Mouse (Mus musculus): ENCODE data around the gene Srpk1. TPM values are rescaled to one million over a fixed set of nuclear protein-coding genes. Genes with fewer than 3 reads are reported as not detected.

Gene Srpk1
- polyA plus RNA-seq, 1 experiment: 26.6 TPM

DNA sequence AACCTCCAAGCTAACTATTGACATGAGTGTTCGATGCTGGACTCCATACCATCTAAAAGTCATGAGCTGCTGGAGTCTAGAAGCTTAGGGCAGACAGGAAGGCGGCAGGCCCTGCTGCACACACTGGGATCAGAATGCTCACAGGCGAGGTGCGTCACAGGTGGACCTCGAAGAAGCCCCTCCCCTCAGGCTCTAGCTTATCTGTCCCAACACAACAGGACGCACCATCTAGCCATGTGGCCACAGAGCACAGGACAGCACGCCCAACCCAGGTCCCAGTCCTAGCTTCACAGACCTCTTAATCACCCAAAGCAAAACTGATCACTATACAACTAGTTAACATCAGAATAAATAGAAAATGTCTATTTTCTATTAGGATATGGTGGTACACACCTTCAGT is 4.4 kb downstream of the Srpk1 start:
- DNase-seq (ENCODE audit: low read depth, low spot score): no peak
- 77% methylated on average over 7 of the region's 7 CpGs for WGBS

DNA sequence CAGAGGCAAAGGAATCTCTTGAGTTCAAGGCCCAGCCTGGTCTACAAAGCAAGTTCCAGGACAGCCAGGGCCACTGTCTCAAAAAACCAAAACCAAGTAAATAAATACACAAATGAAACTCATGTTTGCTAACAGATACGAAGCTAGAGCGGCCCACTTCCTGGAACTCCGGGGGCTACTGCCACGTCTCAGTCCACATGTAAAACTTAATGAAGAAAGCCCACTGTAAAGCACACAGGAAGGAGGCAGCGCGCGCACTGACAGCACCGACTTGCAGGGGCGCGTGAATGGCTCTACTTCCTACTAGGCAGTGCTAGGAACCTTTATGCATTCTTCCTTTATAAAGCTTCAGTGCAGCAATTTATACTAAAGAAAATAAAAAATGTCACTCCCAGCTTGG is 4.9 kb downstream of the Srpk1 start:
- WGBS: 77% methylated on average over 10 of the region's 10 CpGs
- DNase-seq (ENCODE audit: low read depth, low spot score): no peak

GRCm38 (mm10) chr17:28615332-28615731 is 7.2 kb downstream of the Srpk1 start:
- WGBS: 87% methylated on average over 4 of the region's 4 CpGs
- no peak for DNase-seq (ENCODE audit: low read depth, low spot score)

GRCm38 (mm10) chr17:28613096-28613495 is 9.4 kb downstream of the Srpk1 start:
- DNase-seq (ENCODE audit: low read depth, low spot score): no peak
- 83% methylated on average over 6 of the region's 6 CpGs for WGBS

- DNase-seq (ENCODE audit: low read depth, low spot score): no peak
- WGBS: 68% methylated on average over 2 of the region's 2 CpGs
Measured at GRCm38 (mm10) chr17:28612603-28613002, 9.9 kb downstream of the Srpk1 start.

DNA sequence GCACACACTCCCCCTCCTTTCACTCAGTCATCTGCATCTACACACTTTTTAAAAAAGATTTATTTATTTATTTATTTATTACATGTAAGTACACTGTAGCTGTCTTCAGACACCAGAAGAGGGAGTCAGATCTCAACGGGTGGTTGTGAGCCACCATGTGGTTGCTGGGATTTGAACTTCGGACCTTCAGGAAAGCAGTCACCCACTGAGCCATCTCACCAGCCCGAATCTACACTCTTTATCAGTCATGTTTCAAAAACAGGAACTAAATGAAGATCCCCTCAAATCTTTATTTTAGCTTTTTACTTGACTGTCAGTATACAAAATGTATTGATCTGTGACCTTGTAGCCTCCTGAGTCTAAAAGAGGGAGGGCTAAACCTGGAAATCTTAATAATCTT is 13.0 kb downstream of the Srpk1 start:
- no peak for DNase-seq (ENCODE audit: low read depth, low spot score)
- 44% methylated on average over 3 of the region's 3 CpGs for WGBS

DNA sequence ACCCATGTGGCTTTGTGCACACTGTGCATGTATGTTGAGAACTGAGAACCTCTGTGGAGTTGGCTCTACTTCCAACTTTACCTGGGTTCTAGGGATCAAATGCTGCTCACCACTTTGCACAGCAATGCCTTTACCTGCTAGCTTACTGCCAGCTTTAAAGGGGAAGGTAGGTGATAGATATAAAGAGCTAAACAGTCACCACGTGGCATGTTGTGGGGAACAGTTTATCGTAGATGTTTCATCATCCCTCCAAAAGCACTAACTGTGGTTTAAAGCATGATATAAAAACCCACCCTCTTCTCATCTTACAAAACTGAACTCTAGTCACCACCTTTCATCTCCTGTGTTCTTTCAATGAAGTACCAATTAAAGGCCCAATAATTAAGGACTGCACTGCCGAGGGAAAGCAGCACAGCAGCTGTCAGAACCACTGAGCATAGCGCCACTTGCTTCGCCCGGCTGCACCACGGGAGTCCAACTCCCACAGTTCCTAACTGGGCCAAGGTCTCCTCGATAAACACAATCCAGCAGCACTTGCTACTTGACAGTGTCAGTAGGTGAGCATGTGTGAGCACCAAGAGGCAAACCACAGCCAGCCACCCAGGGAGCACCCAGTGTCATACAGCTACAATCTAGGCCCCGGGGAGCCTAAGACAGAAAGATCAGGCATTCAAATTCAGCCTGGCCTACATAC is 20.8 kb downstream of the Srpk1 start:
- 86% methylated on average over 9 of the region's 9 CpGs for WGBS
- DNase-seq (ENCODE audit: low read depth, low spot score): no peak

DNA sequence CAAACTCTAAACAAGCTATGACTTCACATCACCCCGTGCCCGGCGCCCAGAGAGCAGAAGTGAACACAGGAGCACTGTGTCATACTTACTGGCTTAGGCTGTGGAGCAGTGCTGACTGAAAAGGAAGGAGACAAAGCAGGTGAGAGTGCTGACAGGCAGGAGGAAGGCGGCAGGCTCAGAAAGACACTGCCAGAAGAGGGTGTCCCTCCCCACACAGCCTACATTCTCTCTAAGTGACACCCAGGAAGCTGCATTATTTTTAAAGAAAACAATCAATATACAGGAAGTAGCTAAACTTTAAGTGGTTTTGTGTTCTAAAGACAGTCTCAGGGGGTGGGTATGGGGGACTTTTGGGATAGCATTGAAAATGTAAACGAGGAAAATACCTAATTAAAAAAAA is 21.7 kb downstream of the Srpk1 start:
- 78% methylated on average over 5 of the region's 5 CpGs for WGBS
- DNase-seq (ENCODE audit: low read depth, low spot score): no peak

GRCm38 (mm10) chr17:28593965-28594364 is 28.5 kb downstream of the Srpk1 start:
- 54% methylated on average over 4 of the region's 4 CpGs for WGBS
- no peak for DNase-seq (ENCODE audit: low read depth, low spot score)

- DNase-seq (ENCODE audit: low read depth, low spot score): peak; percentile 39
- WGBS: 10% methylated on average over 4 of the region's 4 CpGs
Measured at GRCm38 (mm10) chr17:28592998-28593397, 29.5 kb downstream of the Srpk1 start.

GRCm38 (mm10) chr17:28591476-28591875 is 31.0 kb downstream of the Srpk1 start:
- WGBS: 91% methylated on average over 5 of the region's 5 CpGs
- no peak for DNase-seq (ENCODE audit: low read depth, low spot score)

- DNase-seq (ENCODE audit: low read depth, low spot score): no peak
- WGBS: 80% methylated on average over 3 of the region's 3 CpGs
Measured at GRCm38 (mm10) chr17:28590596-28590995, 31.9 kb downstream of the Srpk1 start.

GRCm38 (mm10) chr17:28588591-28588990 is 33.9 kb downstream of the Srpk1 start:
- no peak for DNase-seq (ENCODE audit: low read depth, low spot score)
- WGBS: 46% methylated on average over 2 of the region's 2 CpGs

GRCm38 (mm10) chr17:28586509-28586908 is 36.0 kb downstream of the Srpk1 start:
- WGBS: 51% methylated on average over 3 of the region's 3 CpGs
- no peak for DNase-seq (ENCODE audit: low read depth, low spot score)

DNA sequence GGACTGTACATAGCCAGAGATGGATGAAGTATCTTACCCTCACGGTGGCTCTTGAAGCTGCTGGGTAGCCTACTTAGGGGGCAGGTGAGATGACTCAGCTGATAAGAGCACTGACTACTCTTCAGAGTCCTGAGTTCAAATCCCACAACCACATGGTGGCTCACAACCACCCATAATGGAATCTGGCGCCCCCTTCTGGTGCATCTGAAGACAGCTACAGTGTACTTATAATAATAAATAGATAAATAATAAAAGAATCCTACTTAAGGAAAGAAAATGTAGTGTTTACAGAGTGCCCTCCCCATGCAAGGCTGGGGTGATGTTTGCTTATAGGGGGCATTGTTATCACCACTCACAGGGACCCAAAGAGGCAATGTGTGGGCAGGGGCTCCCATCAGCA is 41.5 kb downstream of the Srpk1 start:
- DNase-seq (ENCODE audit: low read depth, low spot score): no peak
- WGBS: 60% methylated on average over 2 of the region's 2 CpGs

DNA sequence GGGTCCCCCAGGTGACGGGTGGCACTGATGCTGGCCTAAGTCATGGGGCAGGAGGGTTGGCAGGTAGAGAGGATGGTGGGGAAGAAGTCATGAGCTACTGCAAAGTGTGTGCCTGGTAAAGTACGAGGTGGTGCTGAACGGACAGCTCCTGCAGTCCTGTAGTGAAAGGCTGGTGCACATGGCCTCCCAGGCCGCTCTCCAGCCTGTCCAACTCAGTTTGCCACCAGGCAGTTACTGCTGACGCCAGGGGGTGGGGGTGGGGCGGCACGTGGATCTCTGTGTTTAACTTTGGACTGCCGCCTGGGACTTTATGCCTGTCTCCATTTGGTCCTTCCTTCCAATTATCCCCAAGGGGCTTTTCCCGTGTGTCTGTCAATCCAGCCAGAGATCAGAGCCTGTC is 42.1 kb downstream of the Srpk1 start:
- 3% methylated on average over 9 of the region's 9 CpGs for WGBS
- DNase-seq (ENCODE audit: low read depth, low spot score): no peak

DNA sequence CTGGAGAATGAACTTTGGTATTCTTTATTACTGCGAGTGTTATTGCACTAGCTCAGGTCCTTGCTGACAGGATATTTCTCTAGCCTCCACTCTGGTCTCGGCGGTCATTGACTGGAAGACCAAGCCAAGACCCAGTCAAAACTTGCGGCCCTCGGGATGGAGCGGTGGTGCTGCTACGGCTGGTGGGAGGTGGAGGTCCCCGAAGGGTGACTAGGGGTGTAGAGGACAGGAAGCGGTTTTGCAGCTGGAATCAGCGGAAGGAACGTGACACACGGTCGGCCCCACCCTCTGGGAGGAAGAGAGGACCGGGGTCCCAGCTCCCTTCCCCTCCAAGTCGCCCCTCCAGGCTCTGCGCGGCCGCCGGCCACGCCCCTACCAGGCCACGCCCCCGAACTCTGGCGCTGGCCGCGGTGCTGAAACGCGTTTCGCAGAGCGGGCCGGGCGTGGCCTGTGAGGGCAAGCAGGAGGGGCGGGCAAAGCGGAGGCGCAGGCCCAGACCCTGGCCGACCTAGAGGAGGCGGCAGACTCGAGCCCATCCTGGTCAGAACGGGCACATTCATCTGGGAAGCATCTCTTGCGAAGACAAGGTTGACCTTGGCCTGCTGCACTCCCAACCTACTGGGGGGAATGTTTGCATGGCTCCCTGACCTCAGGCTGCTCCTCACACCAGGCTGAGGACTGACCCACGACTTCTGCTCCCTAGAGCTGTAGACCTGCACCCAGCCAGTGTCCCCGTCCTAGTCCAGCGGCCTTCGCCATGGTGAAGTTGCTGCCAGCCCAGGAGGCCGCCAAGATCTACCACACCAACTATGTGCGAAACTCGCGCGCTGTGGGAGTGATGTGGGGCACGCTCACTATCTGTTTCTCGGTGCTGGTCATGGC is 47.0 kb downstream of the Srpk1 start, which contains the start of gene Lhfpl5:
TSS of gene Lhfpl5 (plus strand) at position 398 of the 882 bp plus-strand sequence.
- no peak for DNase-seq (ENCODE audit: low read depth, low spot score)
- WGBS: 18% methylated on average over 50 of the region's 50 CpGs

DNA sequence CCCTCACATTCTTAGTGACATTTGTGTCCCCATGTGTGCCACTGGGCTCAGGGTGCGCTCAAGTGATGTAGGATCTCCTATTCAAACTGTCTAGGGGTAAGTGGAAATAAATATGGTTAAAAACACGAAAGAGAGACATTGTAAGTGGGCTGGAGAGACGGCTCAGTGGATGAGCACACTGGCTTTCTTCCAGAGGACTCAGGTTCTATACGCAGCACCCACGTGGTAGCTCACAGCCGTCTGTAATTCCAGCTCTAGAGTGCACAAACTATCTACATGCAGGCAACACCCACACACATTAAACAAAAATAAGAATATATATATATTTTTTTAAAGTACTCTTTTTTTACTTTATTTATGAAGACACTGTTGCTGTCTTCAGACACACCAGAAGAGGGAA is 49.6 kb downstream of the Srpk1 start:
- WGBS: 75% methylated on average over 6 of the region's 6 CpGs
- DNase-seq (ENCODE audit: low read depth, low spot score): no peak

- DNase-seq (ENCODE audit: low read depth, low spot score): no peak
- 80% methylated on average over 7 of the region's 7 CpGs for WGBS
Measured at GRCm38 (mm10) chr17:28572521-28572920, 50.0 kb downstream of the Srpk1 start.

DNA sequence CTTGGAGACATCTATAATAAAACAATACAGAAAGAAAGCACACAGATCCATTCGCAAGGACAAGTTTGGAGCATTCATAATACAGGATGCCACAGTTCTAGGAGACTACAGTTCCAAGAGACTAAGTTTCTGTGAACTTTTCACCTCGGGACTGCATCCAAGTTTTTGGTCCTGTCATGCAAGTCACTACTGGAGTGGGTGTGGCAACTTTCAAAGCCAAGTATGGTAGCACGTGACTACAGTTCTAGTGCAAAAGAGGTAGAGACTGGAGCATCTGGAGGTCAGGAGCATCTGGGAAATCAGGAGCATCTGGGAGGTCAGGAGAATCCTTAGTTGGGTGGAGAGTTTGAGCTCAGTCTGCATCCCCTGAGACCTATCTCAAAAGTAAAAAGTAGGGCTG is 50.6 kb downstream of the Srpk1 start:
- DNase-seq (ENCODE audit: low read depth, low spot score): no peak
- WGBS: 52% methylated on average over 3 of the region's 3 CpGs

DNA sequence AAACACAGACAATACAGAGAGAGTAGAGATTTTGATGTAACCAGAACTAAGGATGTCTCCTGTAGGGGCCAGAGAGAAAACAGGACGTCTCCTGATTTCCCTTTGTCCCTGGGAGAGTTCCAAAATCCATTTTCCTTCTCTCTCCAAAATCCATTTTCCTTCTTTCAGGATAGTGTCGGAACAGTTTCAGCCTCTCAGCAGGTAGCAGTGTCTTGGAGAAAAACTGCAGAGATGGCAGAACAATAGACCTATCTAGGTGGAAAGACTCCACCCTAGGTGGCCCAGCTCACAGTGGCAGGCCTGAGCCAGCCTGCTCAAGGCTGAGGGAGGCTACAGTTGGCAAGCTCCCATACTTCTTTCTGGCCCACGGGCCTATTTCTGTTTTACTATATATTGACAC is 55.0 kb downstream of the Srpk1 start:
- 56% methylated on average over 3 of the region's 3 CpGs for WGBS
- DNase-seq (ENCODE audit: low read depth, low spot score): no peak
